Mouse (Mus musculus): ENCODE measurements around the gene Clip3. TPM values are rescaled to one million over a fixed set of nuclear protein-coding genes. Genes with fewer than 3 reads are reported as not detected.
A peak's percentile ranks its signal among the peaks of the same experiment; 100 is the strongest.

Clip3 gene
- polyA plus RNA-seq, 1 experiment, result 52.2 TPM

- TF ChIP-seq EP300 (IDR thresholded peaks at IDR 0.05; ENCODE audit: insufficient read depth, low read depth, low read length) (no peak), CTCF (IDR thresholded peaks at IDR 0.05; ENCODE audit: low read depth, low read length) (peak; percentile 64)
- no peaks in the 10 kb centered on the region for H3K4me1 ChIP-seq (ENCODE audit: control insufficient read depth, insufficient read depth, low read length)
- H3K9me3 ChIP-seq (replicated peaks; ENCODE audit: control insufficient read depth, insufficient read depth, low read length, poor library complexity, severe bottlenecking), result no peaks in the 10 kb centered on the region
- H3K9ac ChIP-seq (ENCODE audit: low read depth, poor library complexity, severe bottlenecking), result no peak overlapping the region
- no peak overlapping the region for H3K4me3 ChIP-seq (ENCODE audit: low read depth, low read length)
- no peaks in the 10 kb centered on the region for H3K27me3 ChIP-seq (ENCODE audit: control insufficient read depth, insufficient read depth, low read length, poor library complexity, severe bottlenecking)
- H3K27ac ChIP-seq (ENCODE audit: insufficient read depth, low read length), result no peak overlapping the region
- no peaks in the 10 kb centered on the region for H3K36me3 ChIP-seq (ENCODE audit: control insufficient read depth, insufficient read depth, low read length, poor library complexity, severe bottlenecking)
Measured at GRCm38 (mm10) chr7:30353279-30353822, 61.8 kb downstream of the Clip3 start.

- no peaks in the 10 kb centered on the region for H3K27me3 ChIP-seq (ENCODE audit: control insufficient read depth, insufficient read depth, low read length, poor library complexity, severe bottlenecking)
- no peaks in the 10 kb centered on the region for H3K9me3 ChIP-seq (replicated peaks; ENCODE audit: control insufficient read depth, insufficient read depth, low read length, poor library complexity, severe bottlenecking)
- no peak overlapping the region for H3K4me3 ChIP-seq (ENCODE audit: low read depth, low read length)
- TF ChIP-seq EP300 (IDR thresholded peaks at IDR 0.05; ENCODE audit: insufficient read depth, low read depth, low read length), result no peak
- TF ChIP-seq POLR2A (IDR thresholded peaks at IDR 0.05; ENCODE audit: insufficient read depth, low read length), result no peak
- no peak for TF ChIP-seq CTCF (IDR thresholded peaks at IDR 0.05; ENCODE audit: low read depth, low read length)
- no peak overlapping the region for H3K9ac ChIP-seq (ENCODE audit: low read depth, poor library complexity, severe bottlenecking)
- H3K27ac ChIP-seq (ENCODE audit: insufficient read depth, low read length), result no peak overlapping the region
- no peaks in the 10 kb centered on the region for H3K4me1 ChIP-seq (ENCODE audit: control insufficient read depth, insufficient read depth, low read length)
- H3K36me3 ChIP-seq (ENCODE audit: control insufficient read depth, insufficient read depth, low read length, poor library complexity, severe bottlenecking), result no peaks in the 10 kb centered on the region
Measured at GRCm38 (mm10) chr7:30354059-30354458, 62.5 kb downstream of the Clip3 start.

Other genes with a start within 250 kb of the Clip3 start
- 1.2 and 2.8 TPM in 2 replicates for gene Zfp14, start 240.3 kb upstream of the Clip3 start, polyA plus RNA-seq (2011; ENCODE audit: insufficient read depth, insufficient read length, low read depth, missing spikeins)
- 13.4 and 15.4 TPM in 2 replicates for gene Zfp82, start 218.8 kb upstream of the Clip3 start, polyA plus RNA-seq (2011; ENCODE audit: insufficient read depth, insufficient read length, low read depth, missing spikeins)
- gene Gm26920, start 201.3 kb upstream of the Clip3 start, polyA plus RNA-seq (2011; ENCODE audit: insufficient read depth, insufficient read length, low read depth, missing spikeins), result not detected in 2 replicates
- gene Zfp566, start 201.2 kb upstream of the Clip3 start, polyA plus RNA-seq (2011; ENCODE audit: insufficient read depth, insufficient read length, low read depth, missing spikeins), result 12.0 and 13.7 TPM in 2 replicates
- gene Zfp260, start 197.0 kb upstream of the Clip3 start, polyA plus RNA-seq (2011; ENCODE audit: insufficient read depth, insufficient read length, low read depth, missing spikeins), result 60.8 and 63.8 TPM in 2 replicates
- gene Zfp382, start 169.8 kb upstream of the Clip3 start, polyA plus RNA-seq (2011; ENCODE audit: insufficient read depth, insufficient read length, low read depth, missing spikeins), result 6.1 and 9.0 TPM in 2 replicates
- 44.4 and 46.2 TPM in 2 replicates for gene Zfp146, start 122.0 kb upstream of the Clip3 start, polyA plus RNA-seq (2011; ENCODE audit: insufficient read depth, insufficient read length, low read depth, missing spikeins)
- 21.7 and 21.8 TPM in 2 replicates for gene Cox7a1, start 107.6 kb upstream of the Clip3 start, polyA plus RNA-seq (2011; ENCODE audit: insufficient read depth, insufficient read length, low read depth, missing spikeins)
- gene Capns1, start 92.9 kb upstream of the Clip3 start, polyA plus RNA-seq (2011; ENCODE audit: insufficient read depth, insufficient read length, low read depth, missing spikeins), result 359 and 396 TPM in 2 replicates
- 58.7 and 65.4 TPM in 2 replicates for gene Polr2i, start 59.8 kb upstream of the Clip3 start, polyA plus RNA-seq (2011; ENCODE audit: insufficient read depth, insufficient read length, low read depth, missing spikeins)
- gene Tbcb, start 59.5 kb upstream of the Clip3 start, polyA plus RNA-seq (2011; ENCODE audit: insufficient read depth, insufficient read length, low read depth, missing spikeins), result 86.6 and 90.0 TPM in 2 replicates
- gene Ovol3, start 56.0 kb upstream of the Clip3 start, polyA plus RNA-seq (2011; ENCODE audit: insufficient read depth, insufficient read length, low read depth, missing spikeins), result not detected in 2 replicates
- gene Thap8, start 11.6 kb upstream of the Clip3 start, polyA plus RNA-seq (2011; ENCODE audit: insufficient read depth, insufficient read length, low read depth, missing spikeins), result 0.60 and 0.84 TPM in 2 replicates
- 26.2 and 27.0 TPM in 2 replicates for gene Wdr62, start 11.3 kb upstream of the Clip3 start, polyA plus RNA-seq (2011; ENCODE audit: insufficient read depth, insufficient read length, low read depth, missing spikeins)
- 25.3 and 29.5 TPM in 2 replicates for gene Alkbh6, start 17.0 kb downstream of the Clip3 start, polyA plus RNA-seq (2011; ENCODE audit: insufficient read depth, insufficient read length, low read depth, missing spikeins)
- 41.6 and 43.7 TPM in 2 replicates for gene Syne4, start 23.1 kb downstream of the Clip3 start, polyA plus RNA-seq (2011; ENCODE audit: insufficient read depth, insufficient read length, low read depth, missing spikeins)
- gene E130208F15Rik, start 30.0 kb downstream of the Clip3 start, polyA plus RNA-seq (2011; ENCODE audit: insufficient read depth, insufficient read length, low read depth, missing spikeins), result 0.52 and 0.58 TPM in 2 replicates
- 5.6 and 7.3 TPM in 2 replicates for gene Sdhaf1, start 32.2 kb downstream of the Clip3 start, polyA plus RNA-seq (2011; ENCODE audit: insufficient read depth, insufficient read length, low read depth, missing spikeins)
- gene Lrfn3, start 71.0 kb downstream of the Clip3 start, polyA plus RNA-seq (2011; ENCODE audit: insufficient read depth, insufficient read length, low read depth, missing spikeins), result 4.2 and 6.3 TPM in 2 replicates
- gene Tyrobp, start 122.0 kb downstream of the Clip3 start, polyA plus RNA-seq (2011; ENCODE audit: insufficient read depth, insufficient read length, low read depth, missing spikeins), result not detected in 2 replicates
- gene Hcst, start 128.1 kb downstream of the Clip3 start, polyA plus RNA-seq (2011; ENCODE audit: insufficient read depth, insufficient read length, low read depth, missing spikeins), result not detected in 2 replicates
- 4.1 TPM in 2 replicates for gene Nfkbid, start 130.0 kb downstream of the Clip3 start, polyA plus RNA-seq (2011; ENCODE audit: insufficient read depth, insufficient read length, low read depth, missing spikeins)
- 70.6 and 78.2 TPM in 2 replicates for gene Aplp1, start 153.8 kb downstream of the Clip3 start, polyA plus RNA-seq (2011; ENCODE audit: insufficient read depth, insufficient read length, low read depth, missing spikeins)
- gene Kirrel2, start 166.0 kb downstream of the Clip3 start, polyA plus RNA-seq (2011; ENCODE audit: insufficient read depth, insufficient read length, low read depth, missing spikeins), result 5.8 and 9.4 TPM in 2 replicates
- 27.5 and 30.9 TPM in 2 replicates for gene Nphs1, start 166.6 kb downstream of the Clip3 start, polyA plus RNA-seq (2011; ENCODE audit: insufficient read depth, insufficient read length, low read depth, missing spikeins)
- gene Prodh2, start 201.9 kb downstream of the Clip3 start, polyA plus RNA-seq (2011; ENCODE audit: insufficient read depth, insufficient read length, low read depth, missing spikeins), result 0.58 TPM in 1 of 2 replicates, not detected in the other
- 6.0 and 6.5 TPM in 2 replicates for gene Arhgap33, start 243.3 kb downstream of the Clip3 start, polyA plus RNA-seq (2011; ENCODE audit: insufficient read depth, insufficient read length, low read depth, missing spikeins)

Measured in ES-Bruce4 (cell line).